Mouse (Mus musculus) CD8-positive naive resting alpha-beta T cell, adult 2 months (primary cell): ENCODE results near the gene Gm9999.
"Not testable (repeated sequence)": the region's sequence is repeated elsewhere in the genome, so short reads cannot be mapped to it uniquely, and the experiment has no call there.

ENCODE experiments used
- DNase-seq, 2 experiments: peaks; one replicate each; pipeline ENCODE4 v3.0.0; 2022; ENCODE audit warnings: low read depth in 2 of 2, low spot score in 2 of 2

The Gm9999 gene

DNA sequence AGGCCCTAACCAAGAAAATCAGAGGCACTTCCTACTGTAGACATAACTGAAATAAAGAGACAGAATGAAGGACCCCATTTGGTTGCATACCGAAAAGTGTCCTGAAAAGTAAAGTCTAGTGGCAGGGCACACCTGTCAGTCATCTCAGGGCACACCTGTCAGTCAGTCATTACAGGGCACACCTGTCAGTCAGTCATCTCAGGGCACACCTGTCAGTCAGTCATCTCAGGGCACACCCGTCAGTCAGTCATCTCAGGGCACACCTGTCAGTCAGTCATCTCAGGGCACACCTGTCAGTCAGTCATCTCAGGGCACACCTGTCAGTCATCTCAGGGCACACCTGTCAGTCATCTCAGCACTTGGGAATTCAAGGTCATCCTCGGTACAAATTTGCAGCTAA, 43.5 kb downstream of the Gm9999 start:
- not testable (repeated sequence) for DNase-seq

DNA sequence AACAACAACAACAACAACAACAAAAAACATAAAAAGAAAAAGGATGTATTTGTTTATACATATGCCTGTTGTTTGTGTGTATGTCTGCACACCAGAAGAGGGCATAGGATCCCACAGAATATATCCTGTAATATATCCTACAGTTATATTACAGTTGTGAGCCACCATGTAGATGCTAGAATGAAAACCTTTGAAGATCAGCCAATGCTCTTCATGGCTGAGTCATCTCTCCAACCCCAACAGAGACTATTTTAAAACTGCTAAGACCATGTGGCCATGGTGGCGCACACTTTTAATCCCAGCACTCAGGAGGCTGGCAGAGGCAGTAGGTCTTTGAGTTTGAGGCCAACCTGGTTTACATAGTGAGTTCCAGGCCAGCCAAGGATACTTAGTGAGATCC, 44.1 kb downstream of the Gm9999 start:
- DNase-seq: no peak

- DNase-seq: no peak
Observed at GRCm38 (mm10) chr7:47030517-47031193, 47.3 kb downstream of the Gm9999 start.

DNA sequence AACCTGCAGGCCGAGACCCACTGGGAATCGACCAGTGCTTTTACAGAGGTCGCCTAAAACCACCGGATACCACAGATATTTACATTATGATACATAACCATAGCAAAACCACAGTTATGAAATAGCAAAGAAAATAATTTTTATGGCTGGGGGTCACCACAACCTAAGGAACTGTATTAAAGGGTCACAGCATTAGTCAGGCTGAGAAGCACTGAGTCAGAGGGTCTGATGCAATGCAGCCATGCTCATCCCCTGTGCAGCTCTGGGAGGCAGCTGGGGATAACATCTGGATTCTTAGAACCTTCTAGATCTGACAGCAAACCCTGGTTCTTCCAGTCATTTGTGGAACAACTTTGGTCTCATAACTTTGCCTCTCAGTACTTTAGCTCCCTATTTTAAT, 48.0 kb downstream of the Gm9999 start:
- DNase-seq: no peak

GRCm38 (mm10) chr7:47034785-47035384, 51.5 kb downstream of the Gm9999 start:
- no peak for DNase-seq

DNA sequence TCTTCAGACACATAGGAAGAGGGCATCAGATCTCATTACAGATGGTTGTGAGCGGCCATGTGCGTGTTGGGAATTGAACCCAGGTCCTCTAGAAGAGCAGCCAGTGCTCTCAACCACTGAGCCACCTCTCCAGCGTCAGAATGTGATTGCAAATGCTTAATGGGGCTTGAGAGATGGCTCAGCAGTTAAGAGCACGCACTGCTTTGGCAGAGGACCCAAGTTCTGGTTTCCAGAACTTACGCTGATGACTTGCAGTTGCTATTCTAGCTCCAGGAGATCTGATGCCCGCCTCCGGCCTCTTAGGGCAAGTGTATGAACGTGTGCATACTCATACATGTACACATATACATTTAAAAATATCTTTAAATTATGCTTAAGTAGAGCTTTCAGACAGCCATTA, 52.0 kb downstream of the Gm9999 start:
- no peak for DNase-seq
